Mouse (Mus musculus) heart, adult 2 months (tissue): ENCODE measurements around the gene Epha2. TPM values are rescaled to one million over a fixed set of nuclear protein-coding genes. Genes with fewer than 3 reads are reported as not detected.

Experiments used
- DNase-seq, 2 experiments: peaks; one replicate each; pipeline ENCODE4 v3.0.0; 2021
- H3K27ac ChIP-seq: fragments of 200-600 bp; 2 replicates; pipeline ENCODE4 v1.8.1; 2022
- H3K27me3 ChIP-seq: fragments of 200-500 bp; 2 replicates; pipeline ENCODE4 v1.6.1; 2012; ENCODE audit warnings: mild to moderate bottlenecking, low read length, inconsistent platforms, mixed read lengths; ENCODE audit not compliant: control insufficient read depth, insufficient read depth
- H3K36me3 ChIP-seq: fragments of 200-500 bp; 2 replicates; pipeline ENCODE4 v1.6.1; 2012; ENCODE audit warnings: low read length, inconsistent platforms; ENCODE audit not compliant: control insufficient read depth, insufficient read depth
- H3K4me1 ChIP-seq: fragments of 200-500 bp; 2 replicates; pipeline ENCODE4 v1.6.1; 2011; ENCODE audit warnings: low read length; ENCODE audit not compliant: control insufficient read depth, insufficient read depth
- H3K4me3 ChIP-seq: fragments of 200-600 bp; 2 replicates; pipeline ENCODE4 v1.8.1; 2022
- H3K79me2 ChIP-seq: fragments of 200-500 bp; replicated peaks from 2 replicates; pipeline ENCODE4 v1.6.1; 2012; ENCODE audit warnings: mild to moderate bottlenecking, inconsistent platforms, low read length, moderate library complexity, mixed read lengths; ENCODE audit not compliant: control insufficient read depth, insufficient read depth
- H3K9ac ChIP-seq: fragments of 200-500 bp; 2 replicates; pipeline ENCODE4 v1.6.1; 2012; ENCODE audit warnings: low read depth, mild to moderate bottlenecking, control low read depth, inconsistent platforms, low read length, mixed read lengths
- CTCF ChIP-seq: fragments of 200-600 bp; IDR thresholded peaks from 2 replicates; pipeline ENCODE4 v1.8.1; 2022; ENCODE audit warnings: antibody characterized with exemption, mild to moderate bottlenecking, moderate library complexity
- EP300 ChIP-seq: fragments of 200-500 bp; IDR thresholded peaks from 2 replicates; pipeline ENCODE4 v1.6.1; 2011; ENCODE audit warnings: low read depth, low read length, control low read depth; ENCODE audit not compliant: insufficient read depth
- POLR2A ChIP-seq: fragments of 200-500 bp; IDR thresholded peaks from 2 replicates; pipeline ENCODE4 v1.6.1; 2011; ENCODE audit warnings: mild to moderate bottlenecking, low read depth, low read length, control low read depth; ENCODE audit not compliant: insufficient read depth
- WGBS: fragments of 180-500 bp; shearing (Covaris S2); methylation state at CpG from one replicate; pipeline ENCODE4 v1.1.7; 2018; 5-methylcytosine and 5-hydroxymethylcytosine counted together
- intact Hi-C: fragments of 180-260 bp; cut with DNase I; formaldehyde crosslinking; loops from one replicate; pipeline ENCODE4 v1.15.1; 2025
- polyA plus RNA-seq: library from polyadenylated mRNA; depleted of rRNA; stranded (reverse); fragments of >200 nt; gene quantifications from 2 replicates; pipeline ENCODE4 v1.2.3, GENCODE M21; 2012
- total RNA-seq, 2 experiments: library from RNA; stranded (reverse); gene quantifications; 2 replicates each; pipeline ENCODE4 v1.2.3; 2021

Epha2 gene
- total and polyA plus RNA-seq, 3 experiments = 5.5 to 7.7 (median 7.0) TPM

- H3K36me3 ChIP-seq = peaks cover 4% of the 10 kb centered on the region
- peak overlapping the region; percentile 56 for H3K27ac ChIP-seq
- DNase-seq = peak; percentile 65 to 67
- intact Hi-C loops = loop anchor here (1.0 kb wide), 1 partner anchor 37 kb away; no protein-coding TSS in a partner anchor
- no peaks in the 10 kb centered on the region for H3K27me3 ChIP-seq
- TF ChIP-seq POLR2A (no peak), CTCF (no peak), EP300 (0 out of 2 replicates have a peak, but pooled peaks have one; percentile 56)
- 50% methylated on average over 18 of the region's 18 CpGs for WGBS
- H3K4me3 ChIP-seq = no peak overlapping the region
- no peaks in the 10 kb centered on the region; the same call in 1 of the 2 replicates for H3K79me2 ChIP-seq
- H3K4me1 ChIP-seq = peaks cover 25% of the 10 kb centered on the region
- H3K9ac ChIP-seq = no peak overlapping the region
Observed at GRCm38 (mm10) chr4:141316498-141317180, 15.6 kb downstream of the Epha2 start.

- H3K27ac ChIP-seq = no peak overlapping the region
- DNase-seq = no peak
- H3K27me3 ChIP-seq = no peaks in the 10 kb centered on the region; the same call in 1 of the 2 replicates
- TF ChIP-seq EP300 (no peak), CTCF (no peak), POLR2A (no peak)
- peaks cover 4% of the 10 kb centered on the region for H3K36me3 ChIP-seq
- no peak overlapping the region for H3K9ac ChIP-seq
- H3K4me3 ChIP-seq = no peak overlapping the region
- intact Hi-C loops = no loop called here
- no peaks in the 10 kb centered on the region; the same call in 1 of the 2 replicates for H3K79me2 ChIP-seq
- H3K4me1 ChIP-seq = peaks cover 22% of the 10 kb centered on the region
- 77% methylated on average over 7 of the region's 7 CpGs for WGBS
Observed at GRCm38 (mm10) chr4:141317914-141318313, 16.9 kb downstream of the Epha2 start.

GRCm38 (mm10) chr4:141322526-141322925, 21.5 kb downstream of the Epha2 start:
- H3K4me3 ChIP-seq = no peak overlapping the region
- no peak for DNase-seq
- H3K9ac ChIP-seq = no peak overlapping the region
- TF ChIP-seq CTCF (no peak), EP300 (no peak), POLR2A (no peak)
- WGBS = 87% methylated on average over 11 of the region's 11 CpGs
- H3K79me2 ChIP-seq = no peaks in the 10 kb centered on the region
- no peak overlapping the region for H3K27ac ChIP-seq
- peaks cover 15% of the 10 kb centered on the region for H3K4me1 ChIP-seq
- intact Hi-C loops = no loop called here
- no peaks in the 10 kb centered on the region; the same call in 1 of the 2 replicates for H3K27me3 ChIP-seq
- peaks cover 6% of the 10 kb centered on the region; the same call in 1 of the 2 replicates for H3K36me3 ChIP-seq

GRCm38 (mm10) chr4:141324771-141325191, 23.7 kb downstream of the Epha2 start:
- peaks cover 6% of the 10 kb centered on the region; the same call in 1 of the 2 replicates for H3K36me3 ChIP-seq
- H3K27ac ChIP-seq = peak overlapping the region; percentile 54
- H3K9ac ChIP-seq = no peak overlapping the region
- DNase-seq = peak; percentile 62 to 71
- H3K79me2 ChIP-seq = no peaks in the 10 kb centered on the region
- TF ChIP-seq EP300 = no peak
- no peak for TF ChIP-seq POLR2A
- 0 out of 2 replicates have a peak, but pooled peaks have one; percentile 2 for TF ChIP-seq CTCF
- no peak overlapping the region for H3K4me3 ChIP-seq
- intact Hi-C loops = loop anchor here (5.0 kb wide), 1 partner anchor 38 kb away; no protein-coding TSS in a partner anchor
- WGBS = 27% methylated on average over 6 of the region's 6 CpGs
- H3K4me1 ChIP-seq = peaks cover 15% of the 10 kb centered on the region
- no peaks in the 10 kb centered on the region; the same call in 1 of the 2 replicates for H3K27me3 ChIP-seq

GRCm38 (mm10) chr4:141325636-141326035, 24.6 kb downstream of the Epha2 start:
- 13% methylated on average over 15 of the region's 15 CpGs for WGBS
- peak in 1 of 2 experiments; percentile 54 for DNase-seq
- Histone ChIP-seq H3K27me3 (no peaks in the 10 kb centered on the region; the same call in 1 of the 2 replicates), H3K4me1 (peaks cover 15% of the 10 kb centered on the region), H3K27ac (peak overlapping the region; percentile 54), H3K36me3 (peaks cover 6% of the 10 kb centered on the region; the same call in 1 of the 2 replicates), H3K79me2 (no peaks in the 10 kb centered on the region), H3K9ac (0 out of 2 replicates have a peak overlapping the region, but pooled peaks have one; percentile 23), H3K4me3 (no peak overlapping the region)
- no peak for TF ChIP-seq EP300
- no peak for TF ChIP-seq POLR2A
- TF ChIP-seq CTCF = no peak
- intact Hi-C loops = loop anchor here (5.0 kb wide), 1 partner anchor 37 kb away; no protein-coding TSS in a partner anchor

- H3K36me3 ChIP-seq = peaks cover 6% of the 10 kb centered on the region; the same call in 1 of the 2 replicates
- TF ChIP-seq POLR2A = no peak
- no peak for TF ChIP-seq EP300
- no peak for TF ChIP-seq CTCF
- intact Hi-C loops = loop anchor here (5.0 kb wide), 1 partner anchor 35 kb away; no protein-coding TSS in a partner anchor
Observed at GRCm38 (mm10) chr4:141327075-141327474, 26.0 kb downstream of the Epha2 start.

More at GRCm38 (mm10) chr4:141327075-141327474, 26.0 kb downstream of the Epha2 start:
- peaks cover 15% of the 10 kb centered on the region for H3K4me1 ChIP-seq
- no peak overlapping the region for H3K9ac ChIP-seq
- no peaks in the 10 kb centered on the region; the same call in 1 of the 2 replicates for H3K27me3 ChIP-seq
- H3K79me2 ChIP-seq = no peaks in the 10 kb centered on the region
- no peak for DNase-seq
- WGBS = 87% methylated on average over 4 of the region's 4 CpGs
- no peak overlapping the region for H3K4me3 ChIP-seq
- peak overlapping the region; percentile 26 for H3K27ac ChIP-seq
